Mouse (Mus musculus): ENCODE data around the gene Tenm3.

DNA sequence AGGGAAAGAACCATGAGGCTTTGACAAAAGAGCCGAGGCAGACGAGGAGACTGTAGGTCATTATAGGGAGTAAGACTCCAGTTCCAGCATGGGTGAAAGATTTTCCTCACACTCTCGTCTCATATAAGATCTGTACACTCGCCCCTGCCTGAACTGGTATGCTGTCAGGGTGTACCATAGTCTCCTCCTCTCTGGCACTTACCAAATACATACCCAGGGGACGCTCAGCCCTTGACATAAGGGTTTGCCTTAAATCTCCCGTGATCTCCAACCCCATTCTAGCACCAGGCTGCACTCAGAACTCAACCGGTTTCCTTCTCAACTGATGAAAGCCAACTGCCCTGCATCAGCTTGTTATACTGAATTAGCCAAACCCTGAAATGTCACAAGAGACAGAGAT, 121.4 kb downstream of the Tenm3 start:
- TF ChIP-seq CTCF (IDR thresholded peaks at IDR 0.05; ENCODE audit: low read depth, low read length) (no peak), GATA2 (IDR thresholded peaks at IDR 0.05; ENCODE audit: borderline replicate concordance, low read depth, low read length) (no peak), TAL1 (conservative IDR thresholded peaks at IDR 0.05; ENCODE audit: low read depth, low read length) (no peak), GATA1 (IDR thresholded peaks at IDR 0.05; ENCODE audit: borderline replicate concordance, low read length) (no peak)

Measured in G1E (cell line).